Mouse (Mus musculus): ENCODE data around the gene Adsl. TPM values are rescaled to one million over a fixed set of nuclear protein-coding genes. Genes with fewer than 3 reads are reported as not detected.

Gene Adsl
- total RNA-seq, 2 experiments from 2014 or later, result 25.5 to 26.0 TPM

- no peak for DNase-seq (ENCODE audit: low spot score in 2 of 2)
- intact Hi-C loops (cut with DNase I), result no loop called here
Observed at GRCm38 (mm10) chr15:80996090-80996835, 48.0 kb downstream of the Adsl start.

- intact Hi-C loops (cut with DNase I), result no loop called here
Observed at GRCm38 (mm10) chr15:80997077-80997476, 48.8 kb downstream of the Adsl start.

GRCm38 (mm10) chr15:81000419-81001138, 52.3 kb downstream of the Adsl start:
- no peak for DNase-seq (ENCODE audit: low spot score in 2 of 2)

More at GRCm38 (mm10) chr15:80997077-80997476, 48.8 kb downstream of the Adsl start:
- DNase-seq (ENCODE audit: low spot score in 2 of 2), result no peak

GRCm38 (mm10) chr15:81006127-81006735, 57.9 kb downstream of the Adsl start:
- no peak for DNase-seq (ENCODE audit: low spot score in 2 of 2)
- intact Hi-C loops (cut with DNase I), result no loop called here

More at GRCm38 (mm10) chr15:81000419-81001138, 52.3 kb downstream of the Adsl start:
- intact Hi-C loops (cut with DNase I), result no loop called here

- no peak for DNase-seq (ENCODE audit: low spot score in 2 of 2)
- intact Hi-C loops (cut with DNase I), result no loop called here
Observed at GRCm38 (mm10) chr15:81007339-81007738, 59.0 kb downstream of the Adsl start.

GRCm38 (mm10) chr15:81007905-81008304, 59.6 kb downstream of the Adsl start:
- no peak for DNase-seq (ENCODE audit: low spot score in 2 of 2)
- intact Hi-C loops (cut with DNase I), result no loop called here

GRCm38 (mm10) chr15:81008689-81009123, 60.4 kb downstream of the Adsl start:
- intact Hi-C loops (cut with DNase I), result no loop called here

GRCm38 (mm10) chr15:81010114-81010513, 61.8 kb downstream of the Adsl start:
- DNase-seq (ENCODE audit: low spot score in 2 of 2), result no peak
- intact Hi-C loops (cut with DNase I), result no loop called here

More at GRCm38 (mm10) chr15:81008689-81009123, 60.4 kb downstream of the Adsl start:
- peak in 1 of 2 experiments; percentile 52 for DNase-seq (ENCODE audit: low spot score in 2 of 2)

- intact Hi-C loops (cut with DNase I), result no loop called here
Observed at GRCm38 (mm10) chr15:81011523-81011922, 63.2 kb downstream of the Adsl start.

GRCm38 (mm10) chr15:81012359-81012758, 64.1 kb downstream of the Adsl start:
- DNase-seq (ENCODE audit: low spot score in 2 of 2), result no peak
- intact Hi-C loops (cut with DNase I), result no loop called here

More at GRCm38 (mm10) chr15:81011523-81011922, 63.2 kb downstream of the Adsl start:
- no peak for DNase-seq (ENCODE audit: low spot score in 2 of 2)

GRCm38 (mm10) chr15:81013186-81013585, 64.9 kb downstream of the Adsl start:
- intact Hi-C loops (cut with DNase I), result no loop called here
- no peak for DNase-seq (ENCODE audit: low spot score in 2 of 2)

- intact Hi-C loops (cut with DNase I), result no loop called here
- DNase-seq (ENCODE audit: low spot score in 2 of 2), result no peak
Observed at GRCm38 (mm10) chr15:81015068-81015744, 66.9 kb downstream of the Adsl start.

GRCm38 (mm10) chr15:81016488-81016887, 68.2 kb downstream of the Adsl start:
- intact Hi-C loops (cut with DNase I), result no loop called here
- DNase-seq (ENCODE audit: low spot score in 2 of 2), result no peak

- DNase-seq (ENCODE audit: low spot score in 2 of 2), result no peak
Observed at GRCm38 (mm10) chr15:81017308-81017707, 69.0 kb downstream of the Adsl start.

More at GRCm38 (mm10) chr15:81017308-81017707, 69.0 kb downstream of the Adsl start:
- intact Hi-C loops (cut with DNase I), result no loop called here

Small RNA genes lying within 50 kb of the gene (microRNA-seq; reads per million reads assigned to microRNA genes)
- 9.1 to 13.9 reads per million in 2 experiments for gene Mir5113

Other genes starting within 250 kb of the Adsl start
- gene Tnrc6b, start 237.2 kb upstream of the Adsl start, total RNA-seq (2021), result 100 to 1,000 TPM; 110 to 131 TPM
- 10 to 100 TPM; 77.2 to 91.3 TPM for gene Sgsm3, start 29.3 kb downstream of the Adsl start, total RNA-seq (2021)
- 10 to 100 TPM; 65.0 to 71.8 TPM for gene Mrtfa, start 242.3 kb downstream of the Adsl start, total RNA-seq (2021)